29 mouse cellular contexts compared by ENCODE assay signal in genomic region chr8:124551011-124551661, GRCm38 (mm10). TPM values are rescaled to one million over a fixed set of nuclear protein-coding genes. Genes with fewer than 3 reads are reported as not detected.
DNase-seq lines count a peak whose midpoint lies in the region; ATAC-seq and TF ChIP-seq lines count a peak whose summit lies in the region.
"Had no signal": no experiment of that assay in that cellular context is flagged by ENCODE, and none has a peak within 500 bp of the region (broad histone marks: within the 10 kb centered on the region; RNA-seq: fewer than 3 reads in every experiment).

No protein-coding gene starts in this region.

- H3K9ac ChIP-seq in forebrain, postnatal 0 days, result no peak overlapping the region
- H3K9ac ChIP-seq in intestine, postnatal 0 days (ENCODE audit: low read depth, low read length), result no peak overlapping the region
- H3K9ac ChIP-seq: embryonic facial prominence, embryonic 13.5 days; heart, embryonic 13.5 days; liver, embryonic 12.5 days; liver, postnatal 0 days; midbrain, embryonic 12.5 days; neural tube, embryonic 13.5 days had no signal

- 89% methylated on average over 15 of the region's 15 CpGs for whole genome bisulfite sequencing in forebrain, postnatal 0 days
- WGBS in forebrain, embryonic 10.5 days, result 94% methylated on average over 15 of the region's 15 CpGs
- 93% methylated on average over 15 of the region's 15 CpGs for WGBS in intestine, postnatal 0 days

- DNase-seq in forebrain, postnatal 0 days, result no peak
- no peak for DNase-seq in forebrain, embryonic 10.5 days (ENCODE audit: extremely low spot score, low spot score)
- DNase-seq in left cerebral cortex, adult 18-20 months (ENCODE audit: low spot score in 2 of 2), result peak; percentile 39 to 60
- no peak for DNase-seq in left cerebral cortex, adult 9 months (ENCODE audit: low spot score in 2 of 2)
- peak; percentile 66 to 68 for DNase-seq in right cerebral cortex, postnatal 10 days (ENCODE audit: low spot score in 2 of 2)
- no peak for DNase-seq in right cerebral cortex, postnatal 25 days
- DNase-seq: adrenal gland, postnatal 14 days; cerebellum, adult 18-20 months; heart, adult 2 months; heart, postnatal 10 days; kidney, adult 9 months; kidney, postnatal 10 days; liver, postnatal 0 days; lung, postnatal 36 days; thymus, postnatal 4 days had no signal

- no peaks in the 10 kb centered on the region for H3K4me1 ChIP-seq in forebrain, postnatal 0 days (ENCODE audit: insufficient read depth)
- H3K4me1 ChIP-seq in forebrain, embryonic 10.5 days, result peaks cover 5% of the 10 kb centered on the region
- H3K4me1 ChIP-seq in intestine, postnatal 0 days (replicated peaks; ENCODE audit: control insufficient read depth, insufficient read depth, low read length), result no peaks in the 10 kb centered on the region
- H3K4me1 ChIP-seq: embryonic facial prominence, embryonic 13.5 days; liver, embryonic 12.5 days; midbrain, embryonic 12.5 days had no signal

- no peaks in the 10 kb centered on the region for H3K27me3 ChIP-seq in forebrain, postnatal 0 days (ENCODE audit: insufficient read depth, low read length)
- no peaks in the 10 kb centered on the region for H3K27me3 ChIP-seq in forebrain, embryonic 10.5 days (ENCODE audit: poor library complexity, severe bottlenecking)
- no peaks in the 10 kb centered on the region for H3K27me3 ChIP-seq in intestine, postnatal 0 days (replicated peaks; ENCODE audit: control insufficient read depth, insufficient read depth, low read length)
- H3K27me3 ChIP-seq: embryonic facial prominence, embryonic 13.5 days; heart, embryonic 13.5 days; liver, embryonic 12.5 days; midbrain, embryonic 12.5 days; neural tube, embryonic 13.5 days had no signal

- peak; percentile 68 for ATAC-seq in forebrain, postnatal 0 days
- no peak for ATAC-seq in intestine, postnatal 0 days
- ATAC-seq: CD4-positive, CD25-positive, alpha-beta regulatory T cell, adult 4 months; forebrain, embryonic 16.5 days; intestine, embryonic 16.5 days; liver, embryonic 12.5 days; liver, postnatal 0 days had no signal

- H3K27ac ChIP-seq in forebrain, postnatal 0 days (ENCODE audit: low read depth, low read length), result no peak overlapping the region
- H3K27ac ChIP-seq in forebrain, embryonic 10.5 days, result no peak overlapping the region
- no peak overlapping the region for H3K27ac ChIP-seq in intestine, postnatal 0 days (ENCODE audit: low read depth, low read length)
- H3K27ac ChIP-seq: embryonic facial prominence, embryonic 13.5 days; heart, adult 2 months; heart, embryonic 13.5 days; liver, embryonic 12.5 days; midbrain, embryonic 12.5 days; neural tube, embryonic 13.5 days had no signal

- H3K9me3 ChIP-seq in forebrain, postnatal 0 days (ENCODE audit: low read length), result no peaks in the 10 kb centered on the region
- no peaks in the 10 kb centered on the region for H3K9me3 ChIP-seq in forebrain, embryonic 10.5 days
- H3K9me3 ChIP-seq in intestine, postnatal 0 days (ENCODE audit: control insufficient read depth), result no peaks in the 10 kb centered on the region
- H3K9me3 ChIP-seq: embryonic facial prominence, embryonic 13.5 days; heart, embryonic 13.5 days; liver, embryonic 12.5 days; midbrain, embryonic 12.5 days; neural tube, embryonic 13.5 days had no signal

- H3K36me3 ChIP-seq in forebrain, postnatal 0 days (ENCODE audit: insufficient read depth), result peaks cover 67% of the 10 kb centered on the region
- H3K36me3 ChIP-seq in forebrain, embryonic 10.5 days (replicated peaks), result peaks cover 68% of the 10 kb centered on the region
- H3K36me3 ChIP-seq in intestine, postnatal 0 days (ENCODE audit: control insufficient read depth, insufficient read depth), result peaks cover 62% of the 10 kb centered on the region

- no peak for TF ChIP-seq CTCF in forebrain, postnatal 0 days (IDR thresholded peaks at IDR 0.05; ENCODE audit: low read depth)
- no peak for TF ChIP-seq CTCF in intestine, postnatal 0 days (IDR thresholded peaks at IDR 0.05; ENCODE audit: low read depth)

- H3K4me3 ChIP-seq in forebrain, postnatal 0 days (ENCODE audit: low read depth, low read length), result no peak overlapping the region
- H3K4me3 ChIP-seq in forebrain, embryonic 10.5 days, result no peak overlapping the region
- H3K4me3 ChIP-seq in intestine, postnatal 0 days (ENCODE audit: low read depth, low read length), result no peak overlapping the region
- H3K4me3 ChIP-seq: embryonic facial prominence, embryonic 13.5 days; heart, adult 2 months; heart, embryonic 13.5 days; liver, embryonic 12.5 days; midbrain, embryonic 12.5 days; neural tube, embryonic 13.5 days had no signal

- H3K4me2 ChIP-seq in forebrain, postnatal 0 days (ENCODE audit: low read depth), result no peak overlapping the region
- H3K4me2 ChIP-seq in intestine, postnatal 0 days (replicated peaks; ENCODE audit: low read depth), result no peak overlapping the region
- H3K4me2 ChIP-seq: embryonic facial prominence, embryonic 13.5 days; heart, embryonic 13.5 days; liver, embryonic 12.5 days; midbrain, embryonic 12.5 days; neural tube, embryonic 13.5 days had no signal

RNA-seq across cellular contexts. Expression of gene Agt, which starts 18.4 kb away (rescaled TPM):
- 27.7 and 29.4 TPM in 2 replicates for total RNA-seq in forebrain, postnatal 0 days (2014; rRNA removed)
- polyA plus RNA-seq in forebrain, postnatal 0 days (2015; fragmentation: Nextera tagmentation; extraction: Ambion mirVana), result 18.6 and 30.0 TPM in 2 replicates
- not detected in 2 replicates for polyA plus RNA-seq in forebrain, embryonic 10.5 days (2016; fragmentation: Nextera tagmentation; extraction: Ambion mirVana)
- total RNA-seq in left cerebral cortex, adult 18-20 months (2021), result 10 to 100 TPM; 13.2 to 14.8 TPM
- 11.3 and 11.8 TPM in 2 replicates for polyA plus RNA-seq in intestine, postnatal 0 days (2015; fragmentation: Nextera tagmentation; extraction: Ambion mirVana)
- total RNA-seq: hematopoietic stem cell, adult 5-6 weeks had no signal
- polyA plus RNA-seq: CD4-positive, CD25-positive, alpha-beta regulatory T cell, adult 4 months; forebrain, embryonic 11.5 days had no signal

RNA-seq across cellular contexts. Expression of gene Capn9, which starts 24.8 kb away (rescaled TPM):
- total RNA-seq in forebrain, postnatal 0 days (2014; rRNA removed), result not detected in 2 replicates
- polyA plus RNA-seq in forebrain, postnatal 0 days (2015; fragmentation: Nextera tagmentation; extraction: Ambion mirVana), result 0.29 and 0.34 TPM in 2 replicates
- polyA plus RNA-seq in forebrain, embryonic 10.5 days (2016; fragmentation: Nextera tagmentation; extraction: Ambion mirVana), result not detected in 2 replicates
- not detected for total RNA-seq in left cerebral cortex, adult 18-20 months (2021)
- 2.0 and 2.7 TPM in 2 replicates for polyA plus RNA-seq in intestine, postnatal 0 days (2015; fragmentation: Nextera tagmentation; extraction: Ambion mirVana)
- total RNA-seq: adrenal gland, postnatal 14 days; gastrocnemius, adult 8-10 months; gastrocnemius, postnatal 4 days; heart, adult 2 months; heart, postnatal 10 days; hematopoietic stem cell, adult 5-6 weeks; megakaryocyte, adult 5-6 weeks had no signal
- polyA plus RNA-seq: CD4-positive, CD25-positive, alpha-beta regulatory T cell, adult 4 months; forebrain, embryonic 11.5 days; heart, adult 2 months; liver, postnatal 0 days had no signal

RNA-seq across cellular contexts. Expression of gene Cog2, which starts 30.6 kb away (rescaled TPM):
- total RNA-seq in forebrain, postnatal 0 days (2014; rRNA removed), result 30.4 and 32.9 TPM in 2 replicates
- polyA plus RNA-seq in forebrain, postnatal 0 days (2015; fragmentation: Nextera tagmentation; extraction: Ambion mirVana), result 13.7 and 19.3 TPM in 2 replicates
- polyA plus RNA-seq in forebrain, embryonic 10.5 days (2016; fragmentation: Nextera tagmentation; extraction: Ambion mirVana), result 45.5 and 45.7 TPM in 2 replicates
- 10 to 100 TPM; 35.4 to 37.7 TPM for total RNA-seq in left cerebral cortex, adult 18-20 months (2021)
- polyA plus RNA-seq in intestine, postnatal 0 days (2015; fragmentation: Nextera tagmentation; extraction: Ambion mirVana), result 19.5 and 20.6 TPM in 2 replicates

Comparison
In these comparisons a context has a peak if more than half of its experiments do, and no peak if none do; other contexts are left out.
1. DNase-seq: peak in left cerebral cortex, adult 18-20 months (2 of 2) and right cerebral cortex, postnatal 10 days (2 of 2); none in forebrain, postnatal 0 days (single experiment), forebrain, embryonic 10.5 days (single experiment), left cerebral cortex, adult 9 months (0 of 2) and right cerebral cortex, postnatal 25 days (single experiment).
2. RNA of gene Agt, which starts 18.4 kb away (polyA plus RNA-seq): 18.6 to 30.0 TPM in forebrain, postnatal 0 days and 11.3 to 11.8 TPM in intestine, postnatal 0 days; not detected in forebrain, embryonic 10.5 days; every median in the first group is over 10 times any median in the second.